Mouse (Mus musculus): ENCODE data around the gene Maco1. TPM values are rescaled to one million over a fixed set of nuclear protein-coding genes. Genes with fewer than 3 reads are reported as not detected.

The Maco1 gene
- polyA plus RNA-seq, 1 experiment: 1.4 TPM

DNA sequence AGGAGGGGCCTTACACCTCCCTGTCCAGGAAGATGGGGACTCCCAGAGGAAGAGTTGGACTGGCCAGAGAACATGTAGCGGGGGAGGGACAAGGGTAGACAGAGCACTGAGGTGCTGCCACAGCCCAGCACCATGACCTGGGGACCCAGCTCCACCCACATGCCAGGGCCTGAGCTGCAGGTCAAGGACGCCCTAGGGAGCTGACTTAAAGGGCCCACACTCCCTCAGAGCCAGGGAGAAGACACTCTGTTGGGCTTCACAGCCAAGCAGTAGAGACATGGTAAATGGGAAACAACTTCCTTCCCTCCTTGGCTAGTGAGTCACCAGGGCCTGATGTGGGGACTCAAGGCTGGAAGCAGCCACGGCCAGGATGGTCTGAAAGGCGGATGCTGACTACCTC is 94.8 kb downstream of the Maco1 start:
- peaks cover 95% of the 10 kb centered on the region for H3K4me1 ChIP-seq (ENCODE audit: control insufficient read depth)
- no peak for TF ChIP-seq TAL1 (IDR thresholded peaks at IDR 0.05; ENCODE audit: low read length)
- TF ChIP-seq GATA1 (IDR thresholded peaks at IDR 0.05; ENCODE audit: low read length): no peak
- peaks cover 86% of the 10 kb centered on the region for H3K36me3 ChIP-seq (ENCODE audit: control insufficient read depth)

DNA sequence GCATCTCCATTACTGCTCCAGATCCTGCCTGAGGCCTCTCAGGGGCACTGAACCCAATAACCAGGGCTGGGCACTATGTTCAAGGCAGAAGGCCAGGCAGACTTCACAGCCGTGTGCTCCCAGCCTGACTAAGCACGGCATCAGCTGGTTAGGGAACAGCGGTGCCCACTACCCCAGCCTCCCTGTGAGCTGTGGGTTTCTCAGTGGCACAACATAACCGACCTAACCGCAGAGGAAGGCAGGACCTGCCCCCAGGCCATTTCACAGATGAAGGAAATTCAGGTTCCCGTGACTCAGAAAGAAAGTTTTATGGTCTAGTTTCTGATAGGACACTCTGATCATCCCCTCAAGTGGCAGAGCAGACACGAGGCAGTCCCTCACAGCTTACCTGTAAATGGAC is 96.2 kb downstream of the Maco1 start:
- H3K36me3 ChIP-seq (ENCODE audit: control insufficient read depth): peaks cover 88% of the 10 kb centered on the region
- H3K27me3 ChIP-seq (ENCODE audit: control insufficient read depth): no peaks in the 10 kb centered on the region
- TF ChIP-seq TAL1 (IDR thresholded peaks at IDR 0.05; ENCODE audit: low read length) (no peak), GATA1 (IDR thresholded peaks at IDR 0.05; ENCODE audit: low read length) (no peak)
- no peaks in the 10 kb centered on the region for H3K9me3 ChIP-seq (ENCODE audit: control insufficient read depth, low read length)
- H3K4me3 ChIP-seq (replicated peaks): no peak overlapping the region
- peaks cover 96% of the 10 kb centered on the region for H3K4me1 ChIP-seq (ENCODE audit: control insufficient read depth)

More for the DNA sequence above, 94.8 kb downstream of the Maco1 start:
- Histone ChIP-seq H3K4me3 (replicated peaks) (no peak overlapping the region), H3K27me3 (ENCODE audit: control insufficient read depth) (no peaks in the 10 kb centered on the region), H3K9me3 (ENCODE audit: control insufficient read depth, low read length) (no peaks in the 10 kb centered on the region)

DNA sequence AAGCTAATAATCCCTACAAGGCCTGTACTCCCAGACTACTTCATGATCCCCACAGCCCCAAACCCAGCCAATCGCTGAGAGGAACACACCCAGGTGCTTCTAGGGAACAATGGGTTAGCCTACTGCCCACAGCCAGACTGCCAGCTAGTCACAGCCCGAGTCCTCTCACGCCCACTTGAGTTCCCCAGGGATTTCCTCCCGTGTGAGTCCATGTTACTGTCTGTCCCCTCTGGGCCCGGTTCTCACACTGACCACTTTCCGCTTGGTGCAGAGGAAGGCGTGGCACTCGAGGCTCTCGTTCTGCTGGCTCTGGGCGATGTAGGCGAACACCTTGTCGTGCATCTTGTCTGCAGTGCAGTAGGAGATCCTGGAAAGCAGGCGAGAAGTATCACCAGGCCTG is 98.2 kb downstream of the Maco1 start:
- peaks cover 95% of the 10 kb centered on the region for H3K36me3 ChIP-seq (ENCODE audit: control insufficient read depth)
- H3K4me3 ChIP-seq (replicated peaks): no peak overlapping the region
- H3K27me3 ChIP-seq (ENCODE audit: control insufficient read depth): no peaks in the 10 kb centered on the region
- H3K9me3 ChIP-seq (ENCODE audit: control insufficient read depth, low read length): no peaks in the 10 kb centered on the region
- TF ChIP-seq TAL1 (IDR thresholded peaks at IDR 0.05; ENCODE audit: low read length) (no peak), GATA1 (IDR thresholded peaks at IDR 0.05; ENCODE audit: low read length) (no peak)
- H3K4me1 ChIP-seq (ENCODE audit: control insufficient read depth): peaks cover 96% of the 10 kb centered on the region

DNA sequence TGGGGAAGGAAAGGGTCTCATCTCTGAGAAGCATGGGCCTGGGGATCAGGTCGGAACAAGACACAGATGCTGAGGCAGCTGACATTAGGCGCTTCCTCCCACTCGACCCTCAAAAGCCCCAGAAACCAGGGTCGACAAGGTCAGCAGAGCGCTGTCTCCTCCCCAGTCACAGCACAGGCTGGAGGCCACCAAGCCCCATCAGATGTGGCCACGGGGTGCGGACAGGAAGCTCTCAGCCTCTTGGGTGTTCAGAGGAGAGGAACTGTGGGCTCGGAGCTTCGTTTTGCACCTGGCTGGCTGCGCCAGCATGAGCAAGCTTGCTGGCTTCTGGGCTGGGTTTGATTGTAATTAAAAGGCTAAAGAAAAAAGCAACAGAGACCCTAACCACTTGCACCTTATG is 98.8 kb downstream of the Maco1 start:
- no peak overlapping the region for H3K4me3 ChIP-seq (replicated peaks)
- peaks cover 96% of the 10 kb centered on the region for H3K4me1 ChIP-seq (ENCODE audit: control insufficient read depth)
- TF ChIP-seq TAL1 (IDR thresholded peaks at IDR 0.05; ENCODE audit: low read length) (no peak), GATA1 (IDR thresholded peaks at IDR 0.05; ENCODE audit: low read length) (no peak)
- H3K9me3 ChIP-seq (ENCODE audit: control insufficient read depth, low read length): no peaks in the 10 kb centered on the region
- H3K27me3 ChIP-seq (ENCODE audit: control insufficient read depth): no peaks in the 10 kb centered on the region
- peaks cover 96% of the 10 kb centered on the region for H3K36me3 ChIP-seq (ENCODE audit: control insufficient read depth)

DNA sequence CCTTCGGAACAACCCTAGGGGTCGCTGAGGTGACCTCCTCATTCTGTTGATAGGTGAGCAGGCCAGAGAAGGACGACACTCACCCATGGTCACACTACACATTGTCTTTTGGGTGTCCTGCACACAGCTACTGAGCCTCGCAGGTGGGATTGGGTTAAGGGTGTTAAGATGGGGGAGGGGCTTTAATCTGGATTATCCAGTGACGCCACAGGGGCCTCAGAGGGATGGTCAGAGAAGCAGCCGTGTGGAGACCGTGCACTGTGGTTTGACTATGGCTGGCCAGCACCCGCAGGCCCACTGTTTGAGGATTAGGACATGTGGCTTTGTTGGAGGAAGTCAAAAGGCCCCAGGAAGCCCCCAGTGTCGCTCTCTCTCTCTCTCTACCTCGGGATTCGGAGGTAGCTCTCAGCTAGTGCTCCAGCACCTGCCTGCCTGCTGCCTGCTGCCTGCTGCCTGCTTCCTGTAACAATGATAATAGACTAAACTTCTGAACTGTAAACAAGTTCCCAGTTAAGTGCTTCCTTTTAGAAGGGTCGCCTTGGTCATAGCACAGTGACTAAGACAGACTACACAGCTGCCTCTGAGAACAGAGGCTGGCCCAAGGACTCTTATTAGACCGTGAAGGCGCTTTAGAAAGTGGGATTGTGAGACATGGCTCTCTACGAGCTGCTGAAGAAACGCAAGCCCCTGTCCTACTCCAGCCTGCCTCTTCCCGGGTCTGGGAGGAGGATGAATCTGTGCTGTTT is 99.5 kb downstream of the Maco1 start:
- no peaks in the 10 kb centered on the region for H3K27me3 ChIP-seq (ENCODE audit: control insufficient read depth)
- no peak overlapping the region for H3K4me3 ChIP-seq (replicated peaks)
- peaks cover 97% of the 10 kb centered on the region for H3K36me3 ChIP-seq (ENCODE audit: control insufficient read depth)
- no peak for TF ChIP-seq TAL1 (IDR thresholded peaks at IDR 0.05; ENCODE audit: low read length)
- TF ChIP-seq GATA1 (IDR thresholded peaks at IDR 0.05; ENCODE audit: low read length): no peak
- peaks cover 96% of the 10 kb centered on the region for H3K4me1 ChIP-seq (ENCODE audit: control insufficient read depth)
- no peaks in the 10 kb centered on the region for H3K9me3 ChIP-seq (ENCODE audit: control insufficient read depth, low read length)

DNA sequence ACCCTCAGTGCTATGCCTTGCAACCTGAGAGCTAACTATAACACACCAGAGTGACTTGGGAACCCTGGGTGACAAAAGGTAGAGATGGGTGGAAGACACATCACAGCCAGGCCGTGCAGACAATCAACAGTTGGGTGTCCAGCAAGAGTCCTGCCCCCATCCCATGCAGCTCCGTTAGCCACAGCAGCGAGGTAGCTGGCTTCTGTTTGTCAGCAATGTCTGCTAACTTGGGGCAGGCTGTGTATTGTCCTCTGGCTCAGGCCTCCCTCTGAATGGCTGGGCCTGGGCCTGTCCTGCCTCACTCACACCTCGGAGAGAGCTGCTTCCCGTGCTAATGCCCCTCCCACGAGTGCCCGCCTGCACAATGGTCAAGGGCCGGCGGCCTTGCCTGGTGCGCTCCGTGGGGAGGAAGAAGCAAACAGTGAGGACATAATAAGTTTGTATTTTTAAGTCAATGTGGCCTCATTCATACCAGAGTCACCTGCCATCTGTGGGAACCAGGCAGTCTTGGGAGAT is 100.2 kb downstream of the Maco1 start:
- H3K4me3 ChIP-seq (replicated peaks): no peak overlapping the region
- H3K4me1 ChIP-seq (ENCODE audit: control insufficient read depth): peaks cover 91% of the 10 kb centered on the region
- no peaks in the 10 kb centered on the region for H3K9me3 ChIP-seq (ENCODE audit: control insufficient read depth, low read length)

More for the DNA sequence above, 100.2 kb downstream of the Maco1 start:
- peaks cover 97% of the 10 kb centered on the region for H3K36me3 ChIP-seq (ENCODE audit: control insufficient read depth)
- no peaks in the 10 kb centered on the region for H3K27me3 ChIP-seq (ENCODE audit: control insufficient read depth)
- TF ChIP-seq GATA1 (IDR thresholded peaks at IDR 0.05; ENCODE audit: low read length): no peak
- TF ChIP-seq TAL1 (IDR thresholded peaks at IDR 0.05; ENCODE audit: low read length): no peak

Other genes starting within 250 kb of the Maco1 start
- 0.06 and 0.07 TPM in 2 replicates for gene Man1c1, start 149.1 kb downstream of the Maco1 start, polyA plus RNA-seq (2012)
- gene Ldlrap1, start 85.3 kb downstream of the Maco1 start, polyA plus RNA-seq (2012): 3.0 and 3.8 TPM in 2 replicates
- gene Rhd, start 11.2 kb upstream of the Maco1 start, polyA plus RNA-seq (2012): 54.9 and 73.6 TPM in 2 replicates
- 1.0 and 1.2 TPM in 2 replicates for gene Tmem50a, start 61.7 kb upstream of the Maco1 start, polyA plus RNA-seq (2012)
- gene Rsrp1, start 70.2 kb upstream of the Maco1 start, polyA plus RNA-seq (2012): 62.6 and 71.3 TPM in 2 replicates
- 10.1 and 17.9 TPM in 2 replicates for gene Syf2, start 77.6 kb upstream of the Maco1 start, polyA plus RNA-seq (2012)

Measured in erythroblast, embryonic 14.5 days (primary cell).